Mouse (Mus musculus): ENCODE results near the gene Fau. TPM values are rescaled to one million over a fixed set of nuclear protein-coding genes. Genes with fewer than 3 reads are reported as not detected.

Fau gene
- total and polyA plus RNA-seq, 3 experiments = 2,413 to 2,967 TPM; not detected in 1

DNA sequence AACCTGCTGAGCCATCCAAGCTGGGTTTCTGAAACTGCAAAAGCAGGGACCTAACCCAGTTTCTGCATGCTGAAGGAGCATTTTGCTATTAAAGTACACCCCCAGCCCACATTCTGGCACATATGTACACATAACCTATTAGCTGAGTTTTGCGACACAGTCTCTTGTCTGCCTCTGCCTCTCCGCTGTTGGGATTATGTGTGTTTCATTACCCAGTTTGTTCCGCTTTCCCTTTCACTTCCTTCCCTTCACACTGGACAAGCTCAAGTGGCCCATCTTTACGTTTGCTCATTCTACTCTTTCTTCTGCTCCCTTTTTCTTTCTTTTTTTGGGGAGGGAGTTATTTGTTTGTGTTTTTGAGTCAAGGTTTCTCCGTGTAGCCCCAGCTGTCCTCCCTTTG lies 16.2 kb downstream of the Fau start:
- Histone ChIP-seq H3K27me3 (ENCODE audit: control insufficient read depth in 1 of 2, insufficient read depth in 2 of 2, low read length in 2 of 2) (no peaks in the 10 kb centered on the region), H3K9me3 (replicated peaks; ENCODE audit: insufficient read depth, low read length) (no peaks in the 10 kb centered on the region), H3K79me2 (ENCODE audit: control insufficient read depth, insufficient read depth, low read length, poor library complexity) (peaks cover 12% of the 10 kb centered on the region), H3K36me3 (ENCODE audit: control insufficient read depth in 1 of 2, insufficient read depth in 2 of 2, low read length in 2 of 2) (peaks cover 0 to 4% of the 10 kb centered on the region in 2 experiments; a peak in 1 of 4 replicates), H3K9ac (ENCODE audit: control insufficient read depth, low read depth, low read length, poor library complexity, severe bottlenecking) (no peak overlapping the region), H3K4me1 (ENCODE audit: control insufficient read depth in 1 of 2, insufficient read depth in 2 of 2, low read length in 2 of 2) (peaks cover 0 to 7% of the 10 kb centered on the region in 2 experiments; a peak in 2 of 4 replicates), H3K4me3 (ENCODE audit: control insufficient read depth in 1 of 2, insufficient read depth in 1 of 2, low read depth in 2 of 2, low read length in 2 of 2) (no peak overlapping the region), H3K27ac (ENCODE audit: control insufficient read depth, low read depth, low read length) (no peak overlapping the region)
- DNase-seq (ENCODE audit: low read depth, low spot score) = no peak
- no peak for TF ChIP-seq ELF1 (IDR thresholded peaks at IDR 0.05; ENCODE audit: low read depth, low read length)

DNA sequence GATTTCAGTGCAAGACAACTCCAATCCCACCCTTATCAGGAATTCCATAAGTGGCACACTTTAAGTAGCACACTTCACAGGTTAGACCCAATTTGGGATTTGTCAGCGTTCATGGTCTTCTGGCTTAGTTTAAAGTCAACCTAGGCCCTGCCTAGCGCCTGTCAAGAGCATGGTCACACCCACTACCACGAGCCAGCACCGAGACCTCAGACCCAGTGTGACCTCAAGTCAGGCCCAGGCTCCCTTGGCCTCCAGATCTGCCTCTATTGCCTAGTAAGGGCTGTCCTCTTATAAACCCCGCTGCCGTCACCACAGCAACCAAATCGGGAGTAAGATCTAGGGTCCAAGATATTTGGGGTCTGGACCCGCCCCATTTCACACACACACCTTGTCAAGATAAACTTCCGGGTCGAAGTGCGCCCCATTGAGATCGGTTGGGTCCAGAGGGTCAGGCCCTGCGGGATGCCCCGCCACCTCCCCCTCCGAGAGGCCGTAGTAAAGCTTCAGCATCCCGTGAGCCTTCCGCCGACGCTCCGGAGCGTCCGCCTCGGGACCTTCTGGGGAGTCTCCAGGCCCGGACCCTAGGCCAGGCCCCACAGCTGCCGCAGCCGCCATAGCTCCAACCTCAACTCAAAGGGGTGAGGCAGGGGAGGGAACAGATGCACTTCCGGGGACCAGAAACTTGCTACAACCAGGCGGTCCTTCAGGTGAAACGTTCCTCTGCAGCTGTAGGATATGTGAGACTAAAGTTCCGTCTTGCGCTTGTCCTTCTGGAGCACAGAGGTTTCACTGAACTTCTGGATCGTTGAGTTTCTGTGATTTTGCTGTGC lies 19.1 kb downstream of the Fau start, which contains the start of gene Vps51:
Vps51 (minus strand) TSS at position 668 of the 830 bp plus-strand sequence.
- peaks cover 0 to 7% of the 10 kb centered on the region in 2 experiments; a peak in 2 of 4 replicates for H3K4me1 ChIP-seq (ENCODE audit: control insufficient read depth in 1 of 2, insufficient read depth in 2 of 2, low read length in 2 of 2)
- peak within 1 kb of the TSS; percentile 88 for H3K9ac ChIP-seq (ENCODE audit: control insufficient read depth, low read depth, low read length, poor library complexity, severe bottlenecking)
- peaks cover 12% of the 10 kb centered on the region for H3K79me2 ChIP-seq (ENCODE audit: control insufficient read depth, insufficient read depth, low read length, poor library complexity)
- H3K27me3 ChIP-seq (ENCODE audit: control insufficient read depth in 1 of 2, insufficient read depth in 2 of 2, low read length in 2 of 2) = no peaks in the 10 kb centered on the region
- peaks cover 0 to 4% of the 10 kb centered on the region in 2 experiments; a peak in 1 of 4 replicates for H3K36me3 ChIP-seq (ENCODE audit: control insufficient read depth in 1 of 2, insufficient read depth in 2 of 2, low read length in 2 of 2)
- peak; percentile 97 for DNase-seq (ENCODE audit: low read depth, low spot score)
- H3K9me3 ChIP-seq (replicated peaks; ENCODE audit: insufficient read depth, low read length) = no peaks in the 10 kb centered on the region
- peak within 1 kb of the TSS; percentile 79 to 89 for H3K4me3 ChIP-seq (ENCODE audit: control insufficient read depth in 1 of 2, insufficient read depth in 1 of 2, low read depth in 2 of 2, low read length in 2 of 2)
- H3K27ac ChIP-seq (ENCODE audit: control insufficient read depth, low read depth, low read length) = peak within 1 kb of the TSS; percentile 72
- peak; percentile 67; the same call in 1 of the 2 replicates for TF ChIP-seq MAX (IDR thresholded peaks at IDR 0.05; ENCODE audit: low read length)
- peak; percentile 73 for TF ChIP-seq NELFE (IDR thresholded peaks at IDR 0.05; ENCODE audit: low read depth, low read length)
- TF ChIP-seq TAL1 (IDR thresholded peaks at IDR 0.05; ENCODE audit: low read length) = no peak
- TF ChIP-seq MYC (IDR thresholded peaks at IDR 0.05; ENCODE audit: low read depth, low read length) = peak; percentile 81
- peak; percentile 33; the same call in 1 of the 2 replicates for TF ChIP-seq USF1 (IDR thresholded peaks at IDR 0.05; ENCODE audit: low read depth, low read length)
- peak; percentile 62 to 76; a peak in 3 of 4 replicates for TF ChIP-seq POLR2A (IDR thresholded peaks at IDR 0.05; ENCODE audit: control insufficient read depth in 1 of 2, insufficient read depth in 1 of 2, low read depth in 1 of 2, low read length in 2 of 2, poor library complexity in 1 of 2)
- no peak; the same call in 1 of the 2 replicates for TF ChIP-seq SMC3 (IDR thresholded peaks at IDR 0.05; ENCODE audit: low read depth, low read length)
- TF ChIP-seq GATA1 (IDR thresholded peaks at IDR 0.05; ENCODE audit: low read depth, low read length) = peak; percentile 17; the same call in 1 of the 2 replicates
- peak; percentile 23; the same call in 1 of the 2 replicates for TF ChIP-seq ZMIZ1 (IDR thresholded peaks at IDR 0.05; ENCODE audit: low read depth, low read length)
- peak; percentile 94 for TF ChIP-seq MXI1 (IDR thresholded peaks at IDR 0.05; ENCODE audit: low read depth, low read length)
- 0 out of 2 replicates have a peak, but pooled peaks have one; percentile 2 for TF ChIP-seq ZC3H11A (IDR thresholded peaks at IDR 0.05; ENCODE audit: low read depth, low read length)
- peak; percentile 92 for TF ChIP-seq MAZ (IDR thresholded peaks at IDR 0.05; ENCODE audit: low read depth, low read length)
- peak; percentile 93 for TF ChIP-seq HCFC1 (IDR thresholded peaks at IDR 0.05; ENCODE audit: low read depth, low read length)
- TF ChIP-seq ZKSCAN1 (IDR thresholded peaks at IDR 0.05; ENCODE audit: low read depth, low read length) = no peak
- TF ChIP-seq CHD2 (IDR thresholded peaks at IDR 0.05; ENCODE audit: low read length) = peak; percentile 50; the same call in 1 of the 2 replicates
- 0 out of 2 replicates have a peak, but pooled peaks have one; percentile 36 for TF ChIP-seq MEF2A (IDR thresholded peaks at IDR 0.05; ENCODE audit: extremely low read depth, insufficient replicate concordance, low read depth, low read length, poor library complexity, severe bottlenecking)
- TF ChIP-seq TBP (IDR thresholded peaks at IDR 0.05; ENCODE audit: low read depth, low read length) = peak; percentile 89
- TF ChIP-seq EP300 (IDR thresholded peaks at IDR 0.05; ENCODE audit: low read depth in 1 of 2, low read length in 2 of 2) = peak in 1 of 2 experiments; percentile 41; a peak in 1 of 4 replicates
- peak; percentile 78 for TF ChIP-seq TCF12 (IDR thresholded peaks at IDR 0.05; ENCODE audit: low read depth, low read length)
- peak; percentile 96 for TF ChIP-seq SIN3A (IDR thresholded peaks at IDR 0.05; ENCODE audit: low read length)
- TF ChIP-seq BHLHE40 (IDR thresholded peaks at IDR 0.05; ENCODE audit: borderline replicate concordance, low read depth, low read length) = no peak
- TF ChIP-seq ZNF384 (IDR thresholded peaks at IDR 0.05; ENCODE audit: low read depth, low read length) = peak; percentile 60; the same call in 1 of the 2 replicates
- TF ChIP-seq UBTF (IDR thresholded peaks at IDR 0.05; ENCODE audit: borderline replicate concordance, insufficient read depth, low read depth, low read length) = 0 out of 2 replicates have a peak, but pooled peaks have one; percentile 63
- no peak for TF ChIP-seq POLR2AphosphoS5 (IDR thresholded peaks at IDR 0.05; ENCODE audit: borderline replicate concordance, low read depth, low read length)
- TF ChIP-seq USF2 (IDR thresholded peaks at IDR 0.05; ENCODE audit: borderline replicate concordance in 1 of 2, insufficient read depth in 1 of 2, low read depth in 1 of 2, low read length in 2 of 2) = no peak
- TF ChIP-seq GABPA (IDR thresholded peaks at IDR 0.05; ENCODE audit: low read depth, low read length) = no peak
- TF ChIP-seq E2F4 (IDR thresholded peaks at IDR 0.05; ENCODE audit: borderline replicate concordance, low read depth, low read length) = peak; percentile 67; the same call in 1 of the 2 replicates
